Mouse (Mus musculus) gastrocnemius, postnatal 36 days (tissue): Measurements from ENCODE around the gene Hba-a1. TPM values are rescaled to one million over a fixed set of nuclear protein-coding genes. Genes with fewer than 3 reads are reported as not detected.
A peak's percentile ranks its signal among the peaks of the same experiment; 100 is the strongest.
"Not testable (repeated sequence)": the region's sequence is repeated elsewhere in the genome, so short reads cannot be mapped to it uniquely, and the experiment has no call there.

Source experiments
- DNase-seq, 2 experiments: peaks; one replicate each; pipeline ENCODE4 v3.0.0; 2022
- intact Hi-C: fragments of 180-260 bp; cut with DNase I; formaldehyde crosslinking; loops from one replicate; pipeline ENCODE4 v1.15.1; 2025
- long read RNA-seq, 2 experiments: library from polyadenylated mRNA; stranded (forward); transcript quantifications; one replicate each; pipeline ENCODE4 v2.0.0; 2021
- total RNA-seq, 2 experiments: library from RNA; stranded (reverse); gene quantifications; 2 replicates each; pipeline ENCODE4 v1.2.3; 2021

The Hba-a1 gene
- total RNA-seq: 100 to 1,000 TPM; 252 to 350 TPM
- long read RNA-seq, experiment 1, transcript Hba-a1-202 (2 exons, 494 nt): minor isoform, 5 of 263 reads
- long read RNA-seq, experiment 1, transcript Hba-a1-201 (3 exons, 699 nt): major isoform, 250 of 263 reads
- long read RNA-seq, experiment 1, partial matches to known transcripts: 8 of 263 reads
- long read RNA-seq, experiment 1, other reads (novel, unspliced or antisense): 0 of 263 reads
- long read RNA-seq, experiment 2, transcript Hba-a1-201 (3 exons, 699 nt): major isoform, 476 of 500 reads
- long read RNA-seq, experiment 2, transcript Hba-a1-202 (2 exons, 494 nt): minor isoform, 7 of 500 reads
- long read RNA-seq, experiment 2, partial matches to known transcripts: 17 of 500 reads
- long read RNA-seq, experiment 2, other reads (novel, unspliced or antisense): 0 of 500 reads

DNA sequence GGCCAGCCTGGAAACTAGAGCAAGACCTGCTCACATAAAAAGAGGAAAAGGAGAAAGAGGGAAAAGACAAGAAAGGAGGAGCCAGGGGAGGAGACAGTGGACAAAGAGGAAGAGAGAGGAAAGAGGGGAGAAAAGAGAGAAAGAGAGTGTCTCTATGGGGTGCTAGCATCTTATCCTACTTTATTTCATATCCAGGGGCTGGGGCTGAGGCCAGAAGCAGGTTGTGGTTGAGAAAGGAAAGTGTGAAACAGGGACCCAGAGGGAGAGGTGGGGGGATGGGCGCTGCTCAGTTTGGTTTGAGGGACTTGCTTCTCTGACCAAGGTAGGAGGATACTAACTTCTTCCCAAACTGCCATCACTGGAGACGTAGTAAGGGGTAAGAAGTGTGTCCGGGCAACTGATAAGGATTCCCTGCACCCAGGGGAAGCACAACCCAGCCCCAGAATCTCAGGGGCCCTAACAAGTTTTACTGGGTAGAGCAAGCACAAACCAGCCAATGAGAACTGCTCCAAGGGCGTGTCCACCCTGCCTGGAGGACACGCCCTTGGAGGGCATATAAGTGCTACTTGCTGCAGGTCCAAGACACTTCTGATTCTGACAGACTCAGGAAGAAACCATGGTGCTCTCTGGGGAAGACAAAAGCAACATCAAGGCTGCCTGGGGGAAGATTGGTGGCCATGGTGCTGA, at the start of gene Hba-a1:
Hba-a1 (plus strand) TSS at position 421 of the 687 bp plus-strand sequence.
- intact Hi-C loops: not testable (repeated sequence)

DNA sequence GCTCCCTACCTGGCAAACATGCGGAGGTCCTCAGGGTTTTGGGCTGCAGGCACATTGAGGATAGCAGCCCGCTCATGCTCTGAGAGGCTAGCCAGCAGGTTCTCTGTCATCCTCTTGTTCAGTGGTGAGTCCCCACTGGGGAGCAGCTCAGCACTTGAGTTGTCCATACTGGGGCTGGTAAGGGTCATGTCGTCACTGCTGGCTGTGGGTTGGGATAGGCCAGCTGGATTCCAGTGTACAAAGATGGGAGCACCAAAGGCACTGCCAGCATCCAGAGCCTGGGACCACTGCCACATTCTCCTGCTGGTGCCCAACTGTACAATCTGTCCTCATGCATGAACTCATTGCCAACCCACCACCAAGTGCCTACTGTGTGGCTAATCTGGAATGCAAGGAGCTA, 49.4 kb upstream of the Hba-a1 start:
- DNase-seq: no peak
- intact Hi-C loops: no loop called here

More for the DNA sequence above, at the start of gene Hba-a1:
- not testable (repeated sequence) for DNase-seq

DNA sequence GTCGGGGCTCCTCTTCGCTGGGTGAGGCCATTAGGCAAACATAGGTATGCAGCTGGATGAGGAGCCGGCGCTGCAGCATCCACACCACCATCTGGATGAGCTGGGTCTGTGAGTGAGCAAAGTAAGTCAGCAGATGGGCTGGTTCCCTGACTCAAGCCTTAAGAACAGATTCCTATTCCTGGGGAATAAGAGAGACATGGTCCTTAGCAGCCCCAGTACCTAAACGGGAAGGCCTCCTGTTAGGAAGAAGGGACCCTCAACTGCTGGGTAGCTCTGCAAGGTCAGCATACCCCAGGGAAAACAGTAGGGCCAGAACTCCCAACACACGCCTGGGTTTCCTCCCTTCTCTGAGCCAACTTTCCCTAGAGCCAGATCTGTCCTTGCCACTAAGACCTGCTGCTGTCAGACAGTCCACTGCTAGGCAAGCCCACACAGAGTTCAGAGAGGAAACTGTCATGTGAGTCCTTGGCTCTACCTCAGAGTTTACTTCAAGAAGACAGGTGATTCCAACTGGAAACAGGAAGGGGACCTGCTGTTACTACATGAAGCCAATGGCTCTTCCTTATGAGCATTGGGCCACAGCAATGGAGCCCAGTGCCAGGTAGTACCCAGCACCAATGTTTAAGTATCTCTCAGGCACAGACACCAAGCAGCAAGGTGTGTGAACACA, 48.4 kb upstream of the Hba-a1 start:
- intact Hi-C loops: no loop called here
- no peak for DNase-seq

DNA sequence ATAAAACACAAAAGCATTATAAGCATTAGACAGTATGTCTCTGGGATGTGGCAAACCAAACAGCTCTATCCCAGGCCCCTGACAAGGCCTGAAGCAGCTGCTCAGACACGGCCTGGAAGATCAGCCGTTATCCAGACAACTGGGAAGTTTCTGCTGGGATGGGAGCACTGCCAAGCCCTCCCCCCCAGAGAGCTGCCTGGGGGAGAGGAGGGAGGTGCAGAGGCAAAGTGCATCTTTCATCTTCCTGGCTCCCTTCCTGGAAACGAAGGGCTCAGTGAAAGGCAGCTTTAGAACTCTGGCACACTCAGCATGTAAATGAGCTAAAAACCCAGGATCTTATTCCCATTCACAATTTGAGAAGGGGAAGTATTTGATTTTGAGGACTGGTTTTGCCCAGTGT, 47.7 kb upstream of the Hba-a1 start:
- intact Hi-C loops: no loop called here
- peak; percentile 60 to 77 for DNase-seq

DNA sequence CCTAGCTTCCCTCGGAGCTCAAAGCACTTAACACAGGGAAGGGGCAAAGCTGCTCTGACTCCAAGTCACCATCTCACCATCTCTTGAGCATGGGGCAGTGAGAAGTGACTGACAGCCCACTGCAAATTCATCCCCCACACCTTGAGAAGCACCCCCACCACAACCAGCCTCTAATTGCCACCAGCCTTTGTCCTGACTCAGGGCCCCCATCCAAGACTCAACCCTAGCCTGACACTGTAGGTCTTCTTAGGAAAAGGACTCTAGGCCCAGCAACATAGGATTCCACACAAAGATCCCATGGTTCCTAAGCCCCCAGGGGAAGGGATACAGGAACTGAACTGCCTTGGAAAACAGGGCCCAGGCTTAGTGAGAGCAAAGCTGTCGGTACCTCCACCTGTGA, 47.2 kb upstream of the Hba-a1 start:
- intact Hi-C loops: no loop called here
- no peak for DNase-seq

DNA sequence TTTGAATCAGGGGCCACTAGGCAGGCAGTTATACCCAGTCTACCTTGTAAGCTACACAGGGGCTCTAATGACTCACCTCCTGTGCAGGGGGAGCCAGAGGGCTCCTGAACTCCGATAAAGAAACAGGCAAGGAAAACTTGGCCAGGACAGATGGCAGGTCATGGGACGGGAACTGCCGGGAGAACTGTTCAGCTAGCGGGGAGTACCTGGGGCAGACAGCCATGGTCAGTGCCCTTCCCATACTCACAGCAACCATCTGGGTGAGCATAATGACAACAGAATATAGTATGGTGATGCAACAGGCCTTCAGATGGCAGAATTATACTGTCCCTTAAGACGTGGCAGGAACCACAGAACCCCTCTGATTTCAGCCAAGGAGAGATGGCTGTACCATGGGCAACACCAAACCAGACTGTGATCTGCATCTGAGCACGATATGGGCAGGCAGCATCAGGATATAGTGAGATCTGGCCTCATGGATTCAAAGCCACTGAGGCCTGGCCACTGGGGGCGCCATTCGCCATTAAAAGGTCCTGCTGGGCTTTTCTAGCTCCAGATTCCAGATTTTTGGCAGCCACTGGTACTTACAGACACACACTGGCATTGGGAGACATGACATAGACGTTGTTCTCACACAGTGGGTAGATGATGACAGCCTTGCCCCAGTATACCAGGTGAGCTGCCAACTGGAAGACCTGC, 46.5 kb upstream of the Hba-a1 start:
- intact Hi-C loops: no loop called here
- DNase-seq: peak in 1 of 2 experiments; percentile 49

DNA sequence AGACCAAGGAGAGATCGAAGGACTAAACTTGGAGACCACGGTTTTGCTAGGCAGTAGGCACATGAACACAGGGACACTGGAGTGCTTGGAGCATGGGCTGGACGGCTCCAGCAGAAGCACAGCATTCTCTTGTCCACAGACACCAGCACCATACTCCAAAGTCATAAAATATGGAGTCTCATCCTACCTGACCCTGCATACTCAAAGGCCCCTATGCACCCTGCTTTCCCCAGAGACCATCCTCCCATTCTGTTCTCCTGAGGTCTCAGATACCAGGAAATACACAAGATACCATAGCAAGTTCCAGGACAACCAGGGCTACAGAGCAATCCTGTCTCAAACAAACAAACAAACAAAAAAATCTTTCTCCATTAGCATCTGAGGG, 45.9 kb upstream of the Hba-a1 start:
- intact Hi-C loops: no loop called here

DNA sequence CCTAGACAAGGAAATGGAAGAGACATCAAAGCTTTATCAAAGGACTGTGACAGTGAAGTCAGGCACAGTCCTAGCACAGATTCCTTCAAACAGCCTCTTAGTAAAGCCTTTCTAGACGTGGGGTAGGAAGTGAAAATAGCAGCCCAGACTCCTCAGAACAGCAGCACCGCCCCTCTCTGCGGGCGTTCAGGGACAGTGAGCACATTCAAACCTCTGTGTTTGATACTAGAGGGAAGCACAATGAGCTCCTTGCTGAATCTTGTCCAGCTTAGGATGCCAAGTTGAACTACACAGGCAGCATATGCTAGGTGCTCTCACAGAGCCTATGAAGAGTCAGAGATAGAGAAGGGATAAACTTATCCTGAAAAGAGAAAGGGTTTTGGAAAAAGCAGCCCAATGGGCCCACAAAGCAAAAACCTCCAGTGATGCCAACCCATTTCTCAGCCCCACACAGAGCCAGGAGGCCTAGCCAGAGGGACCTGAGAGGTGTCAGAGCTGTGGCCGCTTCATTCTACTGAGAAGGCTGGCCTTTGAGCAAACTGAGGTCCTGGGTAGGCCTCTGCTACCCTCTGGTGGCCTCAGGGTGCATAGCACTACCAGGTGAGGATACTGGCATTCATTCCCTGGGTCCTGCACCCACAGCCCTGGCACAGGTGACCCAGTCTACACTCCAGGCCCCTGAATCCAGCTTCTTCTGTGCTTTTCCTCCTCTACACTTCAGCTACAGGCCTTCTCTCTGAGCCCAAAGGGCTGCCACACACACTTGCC, 45.0 kb upstream of the Hba-a1 start:
- DNase-seq: peak; percentile 58 to 65
- intact Hi-C loops: loop anchor here (1.0 to 2.0 kb wide), 2 partner anchors 23 to 55 kb away; no protein-coding TSS in a partner anchor

More for the DNA sequence above, 45.9 kb upstream of the Hba-a1 start:
- no peak for DNase-seq

GRCm38 (mm10) chr11:32241391-32241790, 41.9 kb upstream of the Hba-a1 start:
- no peak for DNase-seq
- intact Hi-C loops: no loop called here

DNA sequence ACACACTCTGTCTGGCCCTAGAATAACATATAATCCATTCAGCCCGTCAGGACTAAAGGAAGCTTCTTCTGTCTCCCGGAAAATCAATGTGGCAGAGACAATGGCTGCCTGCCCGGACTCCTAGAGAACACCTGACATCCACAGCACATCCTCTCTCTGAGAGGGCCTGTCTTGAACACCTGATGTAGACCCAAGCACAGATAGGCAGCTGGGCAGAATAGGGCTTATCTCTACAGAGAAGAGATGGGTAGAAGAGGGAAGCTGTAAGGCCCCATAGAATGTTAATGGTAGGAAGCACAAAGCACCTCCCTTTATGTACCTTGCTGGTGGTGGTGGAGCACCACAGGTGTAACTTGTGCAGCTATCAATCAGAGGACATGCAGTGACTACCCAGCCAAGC, 41.1 kb upstream of the Hba-a1 start:
- intact Hi-C loops: no loop called here

DNA sequence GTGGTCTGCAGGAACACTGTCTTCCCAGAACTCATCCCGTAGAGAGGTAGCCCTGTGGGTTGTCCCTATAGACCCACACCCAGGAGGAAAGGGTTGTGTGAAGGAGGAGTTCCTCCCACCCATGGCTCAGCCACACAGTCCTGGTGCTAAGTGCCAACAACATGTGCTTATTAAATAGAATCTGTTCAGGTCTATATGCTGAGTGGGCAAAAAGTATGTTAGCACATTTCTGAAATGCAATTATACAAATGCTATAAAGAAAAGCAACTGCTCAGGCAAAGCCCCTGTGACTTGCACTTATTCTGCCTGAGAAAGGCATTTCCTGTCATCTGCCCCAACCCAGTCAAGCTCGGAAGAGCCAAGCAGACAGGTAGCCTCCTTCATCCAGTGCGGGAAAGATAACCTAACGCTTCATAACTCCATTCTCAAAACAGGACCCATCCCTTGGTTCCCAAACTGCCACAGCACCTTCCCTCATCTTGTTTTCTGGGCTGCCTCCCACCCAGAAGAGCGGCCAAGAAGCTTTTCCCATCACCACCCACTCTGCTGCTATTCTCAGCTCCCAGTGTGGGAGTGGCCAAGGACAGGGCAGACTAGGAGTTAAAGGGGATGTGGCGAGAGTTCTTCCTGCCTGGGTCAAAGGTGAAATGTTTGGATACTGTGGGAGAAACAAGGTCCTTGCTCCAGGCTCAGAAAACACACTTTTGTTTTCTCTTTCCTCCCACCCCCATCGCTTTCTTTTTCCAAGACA, 39.9 kb upstream of the Hba-a1 start:
- intact Hi-C loops: no loop called here
- DNase-seq: no peak

More for the DNA sequence above, 41.1 kb upstream of the Hba-a1 start:
- DNase-seq: no peak

DNA sequence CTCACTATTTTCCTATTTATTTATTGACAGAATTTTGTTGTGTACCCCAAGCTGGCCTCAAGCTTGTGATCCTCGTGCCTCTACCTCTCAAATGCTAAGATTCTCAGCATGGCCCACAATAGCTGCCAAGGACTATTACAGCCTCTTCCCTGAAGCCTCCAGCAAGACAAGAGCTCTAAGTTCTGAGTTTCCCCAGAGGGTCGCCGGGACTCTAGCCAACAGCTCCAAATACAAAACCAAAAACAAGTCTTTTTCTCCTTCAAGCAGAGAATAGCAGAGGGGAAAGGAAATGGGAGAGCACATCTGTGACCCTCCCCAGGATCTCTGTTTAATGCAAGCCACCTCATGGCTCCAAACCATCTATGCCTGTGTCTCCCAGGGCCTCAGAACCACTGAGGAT, 39.2 kb upstream of the Hba-a1 start:
- peak in 1 of 2 experiments; percentile 51 for DNase-seq
- intact Hi-C loops: no loop called here

DNA sequence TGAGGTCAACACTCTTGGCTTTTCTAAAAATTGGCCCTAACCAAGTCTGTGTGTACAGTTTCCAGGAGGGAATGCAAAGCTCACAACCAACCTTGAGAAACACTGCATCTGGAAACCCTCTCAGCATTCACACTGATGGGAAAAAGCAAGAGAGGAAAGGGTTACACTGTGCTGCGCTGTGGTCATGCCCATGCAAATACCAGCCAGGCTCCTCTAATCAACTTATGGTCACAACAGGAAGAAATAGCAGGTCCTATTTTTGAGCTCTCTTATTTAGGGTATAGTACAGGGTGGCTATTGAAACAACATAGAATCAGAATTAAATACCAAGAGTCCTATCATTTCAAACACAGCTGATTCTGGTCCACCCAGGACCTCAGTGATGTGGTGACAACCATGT, 38.7 kb upstream of the Hba-a1 start:
- no peak for DNase-seq
- intact Hi-C loops: no loop called here

DNA sequence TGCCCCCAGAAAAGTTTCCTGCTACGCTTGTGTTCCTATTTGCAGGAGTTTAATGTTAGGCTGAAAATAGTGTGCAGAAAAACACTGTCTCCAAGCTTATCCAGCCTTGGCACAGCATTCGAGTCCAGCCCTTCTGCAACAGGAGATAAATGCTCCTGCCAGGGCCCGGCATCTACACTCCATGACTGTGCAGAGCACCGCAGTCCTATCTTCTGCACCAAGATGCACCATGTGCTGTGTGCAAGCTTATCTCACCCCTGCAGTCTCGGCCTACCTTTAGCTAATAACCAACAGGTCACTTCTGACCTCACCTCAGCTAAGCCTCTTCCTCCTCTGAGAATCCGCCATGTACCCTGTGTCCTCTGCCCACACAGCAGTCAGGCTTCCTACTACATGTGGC, 37.7 kb upstream of the Hba-a1 start:
- intact Hi-C loops: no loop called here
- DNase-seq: no peak

GRCm38 (mm10) chr11:32247068-32247467, 36.2 kb upstream of the Hba-a1 start:
- intact Hi-C loops: no loop called here
- DNase-seq: no peak

GRCm38 (mm10) chr11:32248350-32248749, 35.0 kb upstream of the Hba-a1 start:
- no peak for DNase-seq
- intact Hi-C loops: no loop called here

GRCm38 (mm10) chr11:32250880-32251763, 32.2 kb upstream of the Hba-a1 start:
- DNase-seq: no peak
- intact Hi-C loops: no loop called here

DNA sequence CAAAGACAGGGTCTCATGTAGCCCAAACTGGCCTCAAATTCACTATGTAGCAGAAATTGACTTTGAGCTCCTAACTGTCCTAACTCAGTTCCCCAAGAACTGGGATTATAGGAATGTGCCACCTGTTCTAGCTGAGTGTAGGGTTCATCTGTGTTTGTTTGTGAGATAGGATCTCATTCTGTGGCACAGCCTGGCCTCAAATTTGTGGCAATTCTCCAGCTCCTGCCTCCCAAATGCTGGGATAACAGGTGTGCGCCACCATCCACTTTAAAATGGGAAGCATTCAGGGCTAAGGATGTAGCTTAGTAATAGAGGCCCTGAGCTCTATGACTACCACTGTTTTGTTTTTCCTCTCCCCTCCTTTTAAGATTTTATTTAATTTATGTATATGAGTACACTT, 30.2 kb upstream of the Hba-a1 start:
- no peak for DNase-seq
- intact Hi-C loops: no loop called here
